Mouse (Mus musculus): ENCODE data around the gene Ppef2. TPM values are rescaled to one million over a fixed set of nuclear protein-coding genes. Genes with fewer than 3 reads are reported as not detected.

Ppef2 gene
- total and polyA plus RNA-seq, 2 experiments from 2014 or later: 0.24 to 0.31 TPM

GRCm38 (mm10) chr5:92282571-92282970 lies 26.5 kb upstream of the Ppef2 start:
- no peaks in the 10 kb centered on the region for H3K4me1 ChIP-seq (ENCODE audit: insufficient read depth)
- H3K9me3 ChIP-seq (ENCODE audit: low read length): no peaks in the 10 kb centered on the region
- no peak overlapping the region for H3K9ac ChIP-seq
- no peaks in the 10 kb centered on the region for H3K27me3 ChIP-seq (ENCODE audit: insufficient read depth, low read length)
- no peak for ATAC-seq
- TF ChIP-seq CTCF (IDR thresholded peaks at IDR 0.05; ENCODE audit: low read depth): no peak
- no peak overlapping the region for H3K4me2 ChIP-seq (ENCODE audit: low read depth)
- no peak for DNase-seq
- H3K27ac ChIP-seq (ENCODE audit: low read depth, low read length): no peak overlapping the region
- WGBS: 68% methylated on average over 4 of the region's 4 CpGs
- H3K4me3 ChIP-seq (ENCODE audit: low read depth, low read length): no peak overlapping the region
- H3K36me3 ChIP-seq (ENCODE audit: insufficient read depth): peaks cover 24% of the 10 kb centered on the region

- Histone ChIP-seq H3K27ac (ENCODE audit: low read depth, low read length) (no peak overlapping the region), H3K4me2 (ENCODE audit: low read depth) (no peak overlapping the region), H3K4me3 (ENCODE audit: low read depth, low read length) (no peak overlapping the region), H3K4me1 (ENCODE audit: insufficient read depth) (no peaks in the 10 kb centered on the region), H3K27me3 (ENCODE audit: insufficient read depth, low read length) (no peaks in the 10 kb centered on the region), H3K9me3 (ENCODE audit: low read length) (no peaks in the 10 kb centered on the region), H3K36me3 (ENCODE audit: insufficient read depth) (no peaks in the 10 kb centered on the region), H3K9ac (no peak overlapping the region)
- TF ChIP-seq CTCF (IDR thresholded peaks at IDR 0.05; ENCODE audit: low read depth): no peak
- 80% methylated on average over 10 of the region's 10 CpGs for WGBS
- ATAC-seq (no peak), DNase-seq (no peak)
These were observed 23.0 kb upstream of the Ppef2 start for GRCm38 (mm10) chr5:92278942-92279537.

DNA sequence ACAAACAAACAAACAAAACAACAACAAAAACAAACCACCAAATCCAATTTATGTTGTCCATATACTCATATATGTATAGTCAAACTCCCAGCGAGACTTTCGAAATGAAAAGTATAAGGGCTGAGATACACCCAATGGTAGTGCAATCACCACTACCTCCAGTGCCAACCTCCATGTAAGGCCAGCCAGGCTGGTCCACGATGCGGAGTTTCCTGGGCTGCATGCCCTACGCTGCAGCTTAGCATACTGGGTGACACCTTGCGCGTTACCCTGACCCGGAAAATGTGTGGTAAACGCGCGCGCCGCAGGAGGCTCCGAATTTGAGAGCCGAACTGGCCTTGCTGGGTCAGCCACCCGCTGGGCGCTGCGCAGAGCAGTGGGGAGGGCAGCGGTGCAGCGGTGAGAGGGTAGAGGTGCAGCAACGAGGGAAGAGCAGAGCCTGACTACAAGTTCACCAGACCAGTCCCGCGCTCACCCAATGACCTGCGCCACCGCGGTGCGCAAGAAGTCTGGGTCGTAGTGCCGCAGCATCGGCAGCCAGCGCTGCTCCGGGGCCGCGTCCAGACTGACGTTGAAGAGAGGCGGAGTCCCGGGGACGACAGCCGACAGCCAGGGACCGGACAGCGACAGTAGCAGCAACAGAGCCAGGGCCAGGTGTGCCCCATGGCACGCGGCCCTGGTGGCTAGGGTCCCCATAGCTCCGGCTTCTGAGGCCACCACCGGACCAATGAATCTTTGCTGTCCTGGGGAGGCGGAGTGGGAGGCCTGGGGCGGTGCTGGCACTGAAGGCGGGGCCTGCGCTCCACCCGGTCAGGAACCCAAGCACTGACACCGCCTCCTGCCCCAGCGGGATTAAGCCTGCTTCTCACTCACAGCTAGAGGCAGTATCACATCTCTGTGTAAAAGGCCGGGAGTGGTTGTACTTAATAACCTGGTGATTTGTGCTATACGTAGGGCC lies 21.6 kb upstream of the Ppef2 start, which contains the start of gene Naaa:
TSS of gene Naaa (minus strand) at position 734 of the 958 bp plus-strand sequence.
- Histone ChIP-seq H3K27ac (ENCODE audit: low read depth, low read length) (no peak within 1 kb of the TSS; the same call in 1 of the 2 replicates), H3K9ac (peak within 1 kb of the TSS; percentile 63), H3K9me3 (ENCODE audit: low read length) (no peaks in the 10 kb centered on the region), H3K4me2 (ENCODE audit: low read depth) (peak within 1 kb of the TSS; percentile 95), H3K4me3 (ENCODE audit: low read depth, low read length) (peak within 1 kb of the TSS; percentile 60), H3K36me3 (ENCODE audit: insufficient read depth) (no peaks in the 10 kb centered on the region), H3K4me1 (ENCODE audit: insufficient read depth) (no peaks in the 10 kb centered on the region), H3K27me3 (ENCODE audit: insufficient read depth, low read length) (no peaks in the 10 kb centered on the region)
- peak; percentile 56 for TF ChIP-seq CTCF (IDR thresholded peaks at IDR 0.05; ENCODE audit: low read depth)
- 3% methylated on average over 53 of the region's 54 CpGs for WGBS
- peak; percentile 91 for ATAC-seq
- peak; percentile 68 for DNase-seq

GRCm38 (mm10) chr5:92270496-92270895 lies 14.4 kb upstream of the Ppef2 start:
- no peaks in the 10 kb centered on the region for H3K27me3 ChIP-seq (ENCODE audit: insufficient read depth, low read length)
- H3K36me3 ChIP-seq (ENCODE audit: insufficient read depth): no peaks in the 10 kb centered on the region
- no peak for TF ChIP-seq CTCF (IDR thresholded peaks at IDR 0.05; ENCODE audit: low read depth)
- H3K9me3 ChIP-seq (ENCODE audit: low read length): no peaks in the 10 kb centered on the region
- 88% methylated on average over 7 of the region's 7 CpGs for WGBS
- no peak overlapping the region for H3K27ac ChIP-seq (ENCODE audit: low read depth, low read length)
- H3K9ac ChIP-seq: no peak overlapping the region
- no peaks in the 10 kb centered on the region for H3K4me1 ChIP-seq (ENCODE audit: insufficient read depth)
- ATAC-seq (no peak), DNase-seq (no peak)
- no peak overlapping the region for H3K4me3 ChIP-seq (ENCODE audit: low read depth, low read length)
- H3K4me2 ChIP-seq (ENCODE audit: low read depth): no peak overlapping the region

GRCm38 (mm10) chr5:92263761-92264359 lies 7.8 kb upstream of the Ppef2 start:
- no peak for TF ChIP-seq CTCF (IDR thresholded peaks at IDR 0.05; ENCODE audit: low read depth)
- 8% methylated on average over 4 of the region's 4 CpGs for WGBS

GRCm38 (mm10) chr5:92262646-92263045 lies 6.6 kb upstream of the Ppef2 start:
- no peak overlapping the region for H3K9ac ChIP-seq
- no peak overlapping the region for H3K27ac ChIP-seq (ENCODE audit: low read depth, low read length)
- DNase-seq (no peak), ATAC-seq (no peak)
- H3K9me3 ChIP-seq (ENCODE audit: low read length): no peaks in the 10 kb centered on the region
- 0 out of 2 replicates have a peak, but pooled peaks cover 2% of the 10 kb centered on the region for H3K4me1 ChIP-seq (ENCODE audit: insufficient read depth)
- no peak for TF ChIP-seq CTCF (IDR thresholded peaks at IDR 0.05; ENCODE audit: low read depth)
- no peaks in the 10 kb centered on the region for H3K27me3 ChIP-seq (ENCODE audit: insufficient read depth, low read length)
- no peak overlapping the region for H3K4me3 ChIP-seq (ENCODE audit: low read depth, low read length)
- 93% methylated on average over 8 of the region's 8 CpGs for WGBS
- H3K4me2 ChIP-seq (ENCODE audit: low read depth): no peak overlapping the region
- H3K36me3 ChIP-seq (ENCODE audit: insufficient read depth): no peaks in the 10 kb centered on the region

More at GRCm38 (mm10) chr5:92263761-92264359, 7.8 kb upstream of the Ppef2 start:
- Histone ChIP-seq H3K27me3 (ENCODE audit: insufficient read depth, low read length) (no peaks in the 10 kb centered on the region), H3K9me3 (ENCODE audit: low read length) (no peaks in the 10 kb centered on the region), H3K9ac (no peak overlapping the region), H3K4me3 (ENCODE audit: low read depth, low read length) (no peak overlapping the region), H3K36me3 (ENCODE audit: insufficient read depth) (no peaks in the 10 kb centered on the region), H3K27ac (ENCODE audit: low read depth, low read length) (0 out of 2 replicates have a peak overlapping the region, but pooled peaks have one; percentile 45), H3K4me2 (ENCODE audit: low read depth) (no peak overlapping the region), H3K4me1 (ENCODE audit: insufficient read depth) (0 out of 2 replicates have a peak, but pooled peaks cover 2% of the 10 kb centered on the region)
- DNase-seq: peak; percentile 88
- ATAC-seq: peak; percentile 96
